Mouse (Mus musculus) activated CD4-positive, CD25-positive, alpha-beta regulatory T cell, adult 4 months (primary cell): Measurements from ENCODE around the gene Dab2ip. TPM values are rescaled to one million over a fixed set of nuclear protein-coding genes. Genes with fewer than 3 reads are reported as not detected.

ENCODE experiments used
- ATAC-seq: one replicate; pipeline ENCODE4 v1.8.0; 2017
- polyA plus RNA-seq, 2 experiments: library from polyadenylated mRNA; unstranded; fragments of 100-300 nt; shearing (Covaris generic); gene quantifications; one replicate each; pipeline ENCODE4 v1.2.1; 2017

Dab2ip gene
- polyA plus RNA-seq, 2 experiments from 2014 or later = 0.26 to 0.68 TPM

DNA sequence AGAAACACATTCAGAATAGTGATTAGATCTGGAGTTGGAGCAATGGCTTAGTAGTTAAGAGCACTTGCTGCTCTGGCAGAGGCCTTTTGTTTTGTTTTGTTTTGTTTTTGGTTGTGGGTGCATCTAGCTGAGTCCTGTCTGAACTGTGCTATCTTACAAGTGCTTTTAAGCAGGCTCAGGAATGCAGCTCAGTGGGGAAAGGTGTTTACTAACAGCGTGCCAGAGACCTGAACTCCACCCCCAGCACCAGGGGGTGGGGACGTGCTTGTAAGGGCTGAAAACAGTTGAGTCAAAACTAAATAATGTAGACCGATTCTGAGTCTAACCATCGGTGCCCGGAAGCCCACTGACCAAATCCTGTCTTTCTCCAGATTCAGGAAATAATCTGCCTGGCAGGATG lies 37.7 kb downstream of the Dab2ip start:
- no peak for ATAC-seq

DNA sequence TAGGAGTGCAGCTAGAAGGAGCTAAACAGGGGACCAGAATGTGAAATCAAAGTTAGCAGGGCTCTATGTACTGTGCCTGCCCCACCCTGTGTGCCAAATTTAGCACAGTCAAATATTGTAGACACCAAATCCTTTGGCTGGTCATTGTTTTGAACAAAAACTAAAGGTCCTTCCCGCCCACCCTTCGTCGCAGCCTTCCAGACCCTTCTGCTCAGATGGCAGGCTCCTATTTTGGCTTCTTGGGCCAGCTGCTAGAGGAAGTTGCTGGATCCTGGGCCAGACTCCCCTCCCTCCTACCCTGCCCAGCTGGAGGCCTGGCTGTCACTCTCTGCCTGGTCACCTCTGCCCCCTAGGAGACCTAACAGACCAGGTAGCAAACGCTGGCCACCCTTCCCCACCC lies 38.7 kb downstream of the Dab2ip start:
- ATAC-seq = no peak

DNA sequence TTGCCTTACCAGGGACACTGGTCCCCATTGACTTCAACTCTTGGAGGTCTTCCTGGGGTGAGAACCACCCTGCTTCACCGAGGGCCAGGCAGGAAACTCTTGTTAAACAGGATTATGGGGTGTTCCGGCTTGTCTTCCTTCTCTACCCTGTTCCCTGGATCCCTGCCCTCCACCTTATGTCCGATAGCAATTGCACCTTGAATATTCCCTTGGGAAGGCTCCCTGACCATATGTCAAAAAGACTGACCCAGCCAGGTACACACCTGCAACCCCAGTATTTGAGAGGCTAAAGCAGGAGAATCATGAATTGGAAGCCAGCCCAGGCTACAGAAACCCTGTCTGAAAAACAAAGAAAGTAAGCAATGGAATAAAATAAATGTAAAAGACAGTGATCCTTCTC lies 40.8 kb downstream of the Dab2ip start:
- ATAC-seq = no peak

DNA sequence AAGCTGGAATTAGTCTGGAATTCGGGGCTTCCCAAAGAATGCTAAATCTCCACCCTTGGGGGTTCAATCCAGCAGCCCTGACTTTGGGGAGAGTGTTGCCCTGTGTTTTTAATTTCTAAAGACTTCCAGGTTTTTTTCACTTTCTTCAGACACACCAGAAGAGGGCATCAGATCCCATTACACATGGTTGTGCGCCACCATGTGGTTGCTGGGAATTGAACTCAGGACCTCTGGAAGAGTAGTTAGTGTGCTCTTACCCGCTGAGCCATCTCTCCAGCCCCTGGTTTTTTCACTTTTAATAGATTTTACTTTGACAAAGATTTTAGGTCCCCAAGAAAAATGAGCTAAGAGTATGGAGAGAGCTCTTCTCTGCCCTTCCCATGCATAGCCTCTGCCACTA lies 43.6 kb downstream of the Dab2ip start:
- ATAC-seq = no peak

DNA sequence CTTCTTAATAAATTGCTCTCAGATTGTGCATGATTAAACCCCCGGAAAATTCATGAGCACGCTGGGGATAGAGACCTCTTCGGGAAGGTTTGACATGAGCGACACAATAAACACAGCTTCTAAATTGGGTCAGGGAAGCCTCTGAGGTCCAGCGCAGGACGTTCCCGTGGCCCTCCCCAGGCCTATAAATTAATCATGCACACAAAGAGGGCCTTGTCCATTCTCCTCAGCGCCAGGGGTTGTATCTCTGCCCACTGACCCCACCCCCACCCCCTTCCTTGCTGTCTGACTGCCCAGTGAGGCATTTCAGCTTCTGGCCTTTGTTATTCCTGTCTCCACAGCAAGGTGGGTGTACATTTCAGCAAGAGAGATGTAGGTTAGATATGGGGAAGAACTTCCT lies 49.4 kb downstream of the Dab2ip start:
- no peak for ATAC-seq

DNA sequence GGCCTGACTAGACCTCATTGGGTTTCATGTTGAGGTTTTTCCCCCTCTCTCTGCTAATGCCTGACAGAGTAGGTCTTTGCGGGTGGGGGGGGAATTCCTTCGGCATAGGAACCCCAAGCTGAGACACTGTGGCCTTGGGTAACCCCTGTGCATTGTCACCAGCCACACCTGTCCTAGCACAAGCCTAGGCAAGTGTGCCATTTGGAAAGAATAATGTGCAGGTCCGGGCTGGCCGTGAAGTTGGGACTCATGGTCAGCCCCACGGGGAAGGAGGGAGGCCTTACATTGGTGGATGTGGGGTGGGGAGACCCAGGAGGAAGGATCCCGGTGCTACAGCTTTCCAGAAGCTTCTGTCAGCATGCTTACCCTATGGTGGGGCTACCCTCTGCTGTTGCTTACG lies 50.8 kb downstream of the Dab2ip start:
- no peak for ATAC-seq

DNA sequence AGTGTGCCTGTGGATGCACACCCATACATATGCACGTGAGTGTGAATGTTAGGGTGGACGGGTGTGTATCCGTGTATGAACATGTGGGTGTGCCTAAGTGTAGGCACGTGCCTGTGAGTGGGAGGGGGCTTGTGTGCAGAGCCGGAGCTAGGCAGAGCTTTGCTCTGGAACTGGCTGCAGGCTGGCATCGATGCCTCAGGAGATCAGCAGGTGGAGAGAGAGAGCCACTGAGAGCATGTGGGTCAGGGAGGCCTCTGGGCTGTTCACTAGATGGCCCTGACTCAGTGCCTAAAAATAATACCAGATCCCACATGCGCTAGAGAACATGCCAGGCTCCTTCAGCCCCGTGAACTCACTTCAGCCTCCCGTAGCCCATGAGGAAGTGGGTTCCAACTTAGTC lies 51.3 kb downstream of the Dab2ip start:
- no peak for ATAC-seq

DNA sequence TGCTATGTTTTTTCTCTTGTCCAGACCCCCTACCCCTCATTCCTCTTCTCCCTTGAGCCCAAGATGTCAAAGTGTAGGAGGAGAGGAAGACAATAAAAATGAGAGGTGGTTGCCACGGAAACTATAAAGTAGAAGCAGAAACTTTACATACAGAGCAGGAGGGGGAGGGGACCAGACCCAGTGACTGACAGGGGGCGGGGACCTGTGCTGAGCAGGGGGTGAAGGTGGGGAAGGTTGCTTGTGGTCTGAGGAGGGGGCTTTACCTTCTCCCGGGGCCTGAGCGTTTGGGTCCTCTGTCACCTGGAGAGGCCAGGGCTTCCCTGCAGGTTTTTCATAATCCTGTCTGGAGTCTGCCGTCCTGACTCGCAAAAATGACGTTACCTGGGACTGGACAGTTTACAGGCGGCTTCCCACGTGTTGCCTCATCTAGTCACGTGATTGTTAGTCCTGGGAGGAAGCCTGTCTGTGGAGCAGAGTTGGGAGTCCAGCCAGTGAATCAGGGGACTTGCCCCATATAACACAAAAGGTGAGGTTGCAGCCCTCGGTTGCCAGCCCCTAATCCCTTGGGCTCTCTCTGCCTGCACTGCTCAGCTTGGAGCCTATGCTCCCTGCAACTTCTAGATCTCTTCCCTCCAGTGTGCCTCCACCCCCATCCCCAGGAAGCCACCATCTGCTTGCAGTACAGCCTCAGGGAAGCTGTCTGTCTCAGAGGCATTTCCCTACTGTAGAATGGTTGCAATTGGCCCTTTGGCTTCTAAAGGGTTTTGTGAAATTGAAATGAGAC lies 52.3 kb downstream of the Dab2ip start:
- ATAC-seq = no peak

DNA sequence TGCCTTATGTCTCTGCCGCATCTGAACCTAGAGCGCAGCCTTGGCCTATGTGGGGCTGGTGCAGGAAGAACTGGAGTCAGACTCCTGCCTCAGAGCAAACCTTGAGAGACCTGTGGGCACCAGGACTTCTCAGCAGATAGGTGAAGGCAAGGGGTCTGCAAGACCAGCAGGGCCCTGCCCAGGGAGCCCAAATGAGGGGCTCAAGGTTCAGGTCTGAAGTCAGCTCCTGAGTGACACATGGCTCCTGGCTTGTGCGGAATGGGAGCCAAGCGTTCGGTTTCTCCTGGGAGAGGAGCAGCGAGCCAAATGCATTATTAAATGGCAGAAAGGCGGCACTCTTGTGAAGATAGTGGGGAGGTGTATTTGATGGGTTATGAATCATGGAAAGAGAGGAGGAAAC lies 52.9 kb downstream of the Dab2ip start:
- ATAC-seq = no peak

DNA sequence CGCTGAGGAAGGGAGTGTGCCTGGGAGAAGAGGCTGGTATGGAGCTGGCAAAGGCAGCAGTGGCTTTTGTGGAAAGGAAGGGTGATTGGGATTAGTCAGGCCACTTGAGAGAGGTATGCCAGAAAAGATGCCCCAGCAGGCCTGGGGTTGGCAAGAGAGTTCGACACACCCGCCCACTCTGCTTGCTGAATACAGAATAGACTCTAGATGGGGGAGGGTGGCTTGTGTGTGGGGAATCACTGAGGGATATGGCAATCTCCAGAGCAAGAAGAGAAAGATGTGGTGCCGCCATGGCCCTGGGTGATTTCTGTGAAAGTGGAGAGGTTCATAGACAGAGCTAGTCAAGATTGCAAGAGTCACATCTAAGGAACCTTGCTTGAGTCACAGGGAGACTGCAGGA lies 53.6 kb downstream of the Dab2ip start:
- ATAC-seq = no peak

DNA sequence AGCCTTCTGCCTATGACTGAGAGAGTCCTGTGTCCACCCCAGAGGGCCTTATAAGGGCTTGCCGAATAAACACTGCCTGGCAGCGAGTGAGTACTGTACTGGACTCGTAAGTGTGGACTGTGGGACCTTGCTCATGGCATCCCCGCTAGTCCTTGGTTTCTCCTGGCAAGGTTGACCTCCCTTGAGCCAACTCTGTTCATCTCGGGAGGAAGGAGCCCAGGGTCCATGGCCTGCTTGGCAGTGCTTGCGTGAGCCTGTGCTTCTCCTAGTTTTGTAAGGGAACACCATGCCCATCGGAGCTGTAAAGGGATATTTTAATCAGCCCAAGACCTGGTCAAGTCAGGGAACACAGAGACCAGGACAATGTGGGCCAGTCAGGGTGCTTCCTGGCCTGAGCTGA lies 54.2 kb downstream of the Dab2ip start:
- no peak for ATAC-seq

DNA sequence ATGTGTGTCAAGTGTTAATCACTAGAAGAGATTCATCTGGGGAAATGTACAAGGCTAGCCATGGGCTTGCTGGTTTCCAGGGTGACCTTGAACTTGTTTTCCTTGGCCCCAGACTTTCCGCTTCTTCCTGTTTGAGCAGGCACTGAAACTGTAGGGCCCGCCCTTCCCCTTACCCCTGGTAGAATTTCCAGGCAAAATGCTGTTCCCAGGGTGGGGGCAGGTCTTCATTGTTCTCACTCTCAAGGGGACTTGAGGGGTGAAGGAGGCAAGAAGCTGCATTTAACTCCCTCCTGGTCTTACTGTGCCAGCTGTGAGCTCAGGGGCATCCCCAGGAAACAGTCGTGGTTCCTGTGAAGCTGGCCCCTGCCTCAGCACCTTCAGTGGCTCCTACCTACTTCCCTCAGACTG lies 55.9 kb downstream of the Dab2ip start:
- ATAC-seq = no peak

DNA sequence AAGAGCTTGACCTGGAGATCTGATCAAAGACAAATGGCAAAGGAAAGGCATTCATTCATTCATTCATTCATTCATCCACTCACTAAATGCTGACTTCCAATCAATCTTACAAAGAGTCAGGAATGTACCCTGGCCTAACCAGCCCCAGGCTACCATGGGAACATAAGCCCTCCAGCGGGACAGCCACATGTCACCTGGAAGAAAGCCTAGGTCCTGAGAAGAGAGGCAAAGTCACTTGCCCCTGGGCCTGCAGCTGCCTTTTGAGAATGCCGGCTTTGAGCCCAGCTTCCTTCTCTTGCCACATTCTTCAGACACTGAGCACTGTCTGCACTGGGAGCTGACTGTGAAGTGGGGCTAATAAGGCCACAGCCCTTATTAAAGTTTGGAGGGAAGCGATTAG lies 56.3 kb downstream of the Dab2ip start:
- ATAC-seq = no peak

DNA sequence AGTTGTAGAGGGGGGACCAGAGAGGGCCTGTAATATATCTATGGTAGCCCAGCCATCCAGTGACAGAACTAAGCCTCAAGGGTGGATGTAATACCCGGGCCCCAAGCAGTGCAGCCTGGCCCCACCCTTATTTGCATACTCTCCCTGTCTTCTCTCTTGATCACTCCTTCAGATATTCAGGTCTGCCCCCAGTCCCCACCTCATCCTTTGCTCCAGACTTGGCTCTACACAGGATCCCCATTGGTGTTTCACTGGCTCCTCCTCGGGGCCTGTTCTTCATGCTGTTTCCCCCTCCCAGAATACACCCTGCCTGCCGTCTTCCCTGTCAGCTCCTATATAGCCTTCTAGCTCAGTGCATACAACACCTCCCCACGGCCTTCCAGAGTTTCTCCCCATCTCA lies 57.3 kb downstream of the Dab2ip start:
- no peak for ATAC-seq

DNA sequence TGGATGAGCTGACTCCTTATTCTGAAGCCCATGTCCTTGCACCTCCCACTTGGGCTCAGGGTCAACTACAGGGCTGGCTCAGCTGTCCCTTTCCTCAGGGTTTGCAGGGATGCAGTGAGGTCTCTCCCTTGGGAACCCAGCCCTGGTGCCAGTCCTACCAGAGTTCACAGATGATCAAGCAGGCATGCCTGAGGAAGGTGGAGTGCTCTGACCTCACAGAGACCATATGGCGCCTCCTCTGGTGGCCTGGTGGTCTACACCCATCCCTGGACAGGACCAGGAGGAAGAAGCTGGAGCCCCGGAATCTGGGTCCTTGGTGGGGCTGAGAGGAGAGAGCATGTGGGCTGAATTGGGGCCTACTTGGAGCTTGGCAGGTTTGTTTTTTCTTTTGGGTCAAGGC lies 57.9 kb downstream of the Dab2ip start:
- no peak for ATAC-seq

DNA sequence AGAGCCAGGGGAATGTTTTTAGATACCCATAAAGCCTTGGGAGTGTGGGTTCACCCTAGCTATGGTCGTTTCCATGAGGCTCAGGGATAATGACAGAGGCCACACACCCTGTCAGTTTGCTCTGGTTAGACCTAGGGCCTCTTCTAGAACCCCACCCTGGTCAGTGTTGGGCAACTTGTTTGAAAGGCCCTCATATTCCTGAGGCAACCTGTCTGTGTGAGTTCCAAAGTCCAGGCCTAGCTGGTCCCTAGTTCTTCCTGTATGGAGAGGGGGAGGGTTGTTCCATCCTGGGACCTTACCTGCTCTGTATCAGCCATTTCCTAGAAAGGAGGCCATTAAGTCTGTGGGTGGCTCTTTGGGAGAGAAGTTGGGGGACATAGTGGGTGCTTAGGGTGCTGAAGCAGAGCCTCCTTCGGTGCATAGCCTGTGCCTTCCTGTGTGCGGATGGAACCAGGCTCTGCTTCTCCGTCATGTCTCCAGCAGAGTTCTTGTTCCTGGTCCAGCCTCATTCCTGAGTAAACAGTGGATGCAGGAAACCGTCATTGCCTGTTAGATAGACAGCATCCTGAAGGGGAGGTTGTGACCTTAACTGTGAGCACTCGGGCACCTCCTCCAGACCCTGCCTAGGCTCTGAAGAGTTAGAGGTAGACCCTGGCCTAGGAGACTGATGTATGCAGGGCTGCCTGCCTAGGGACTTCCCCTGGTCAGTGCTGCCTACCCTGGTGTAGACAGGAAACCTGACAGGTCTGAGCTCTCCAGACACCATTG lies 59.0 kb downstream of the Dab2ip start:
- ATAC-seq = no peak

DNA sequence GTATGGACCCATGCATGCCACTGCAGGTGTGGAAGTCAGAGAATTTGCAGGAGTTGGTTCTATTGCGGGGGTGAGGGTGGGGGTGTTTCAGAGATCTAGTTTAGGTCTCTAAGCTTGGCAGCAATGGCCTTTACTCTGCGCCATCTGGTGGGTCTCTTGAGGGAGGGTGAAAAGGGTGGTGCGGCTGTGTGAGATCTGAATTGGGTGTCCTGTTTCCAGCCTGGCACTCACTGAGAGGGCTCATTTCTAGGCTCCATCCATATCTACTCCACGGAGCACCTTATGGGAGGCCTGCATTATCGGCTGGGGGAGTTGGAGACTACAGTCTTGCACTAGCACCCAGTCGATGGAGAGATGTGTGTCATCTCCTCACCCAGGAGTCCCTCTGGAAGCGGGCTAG lies 60.9 kb downstream of the Dab2ip start:
- ATAC-seq = no peak

DNA sequence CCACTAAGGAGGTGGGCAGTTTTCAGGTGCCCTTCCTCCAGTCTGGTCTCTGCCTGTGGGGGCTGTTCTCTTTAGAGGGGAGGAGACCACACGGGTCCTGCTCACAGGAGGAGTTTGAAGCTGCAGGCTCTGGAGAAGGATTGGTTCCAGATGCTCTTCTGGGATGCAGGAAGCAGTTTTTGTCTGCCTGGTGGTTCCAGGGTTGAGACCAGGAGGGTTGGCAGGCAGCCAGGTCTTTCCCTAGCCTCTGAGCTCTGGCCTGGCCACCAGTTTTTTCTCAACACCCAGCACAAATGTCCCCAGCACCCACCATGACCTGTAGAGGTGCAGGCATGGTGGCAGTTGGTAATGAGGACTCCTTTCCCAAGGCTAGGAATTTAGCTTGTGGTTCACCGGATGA lies 61.5 kb downstream of the Dab2ip start:
- no peak for ATAC-seq

DNA sequence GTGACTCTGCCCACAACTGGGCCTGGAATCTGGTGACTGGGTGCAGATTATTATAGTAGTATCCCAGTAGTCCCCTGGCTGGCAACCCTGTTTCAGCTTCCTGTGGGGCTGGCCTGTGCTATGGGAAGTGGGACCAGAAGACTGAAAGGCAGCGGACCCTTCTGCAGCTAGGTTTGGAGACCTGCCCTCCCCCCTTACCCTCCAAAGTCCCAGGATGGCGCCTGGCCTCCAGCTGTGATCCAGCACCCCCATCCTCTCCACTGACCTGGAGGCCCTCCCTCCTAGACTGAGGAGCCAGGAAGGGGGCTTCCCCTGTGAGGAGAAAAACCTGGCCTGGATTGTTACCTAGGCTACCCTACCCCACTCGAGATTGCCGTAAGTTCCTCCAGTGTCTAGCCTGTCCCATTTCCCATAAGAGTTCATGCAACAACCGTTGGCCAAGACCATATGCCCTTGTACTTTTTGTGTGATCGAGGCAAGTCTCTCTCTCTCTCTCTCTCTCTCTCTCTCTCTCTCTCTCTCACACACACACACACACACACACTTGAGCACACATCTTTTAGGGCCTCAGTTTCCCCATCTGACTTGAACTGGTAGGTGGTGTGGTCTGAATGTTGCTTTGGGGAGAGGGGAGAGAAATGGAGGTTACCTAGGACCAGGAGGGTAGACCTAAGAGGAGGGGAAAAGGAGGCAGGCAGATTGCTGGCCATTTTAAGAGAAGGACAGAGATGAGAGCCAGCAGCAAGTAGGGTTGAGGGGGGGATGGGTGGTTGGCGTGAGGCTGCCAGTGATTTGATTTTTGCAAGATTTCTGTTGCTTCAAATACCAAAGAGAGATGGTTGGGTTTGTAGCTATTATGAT lies 62.5 kb downstream of the Dab2ip start:
- ATAC-seq = no peak

DNA sequence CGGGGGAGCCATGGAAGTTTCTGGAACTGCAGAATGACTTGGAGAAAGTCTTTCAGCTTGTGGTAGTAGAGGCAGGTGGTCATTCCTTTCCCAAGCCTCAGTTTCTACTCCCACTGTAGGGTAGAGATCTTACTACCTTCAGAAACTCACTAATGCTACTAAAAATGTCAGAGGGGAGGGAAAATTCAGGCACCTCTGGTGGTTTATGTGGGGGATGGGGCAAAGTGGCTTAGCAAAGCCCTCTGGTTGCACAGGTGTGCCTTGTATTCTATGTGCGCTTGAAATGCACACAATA lies 63.1 kb downstream of the Dab2ip start:
- no peak for ATAC-seq

DNA sequence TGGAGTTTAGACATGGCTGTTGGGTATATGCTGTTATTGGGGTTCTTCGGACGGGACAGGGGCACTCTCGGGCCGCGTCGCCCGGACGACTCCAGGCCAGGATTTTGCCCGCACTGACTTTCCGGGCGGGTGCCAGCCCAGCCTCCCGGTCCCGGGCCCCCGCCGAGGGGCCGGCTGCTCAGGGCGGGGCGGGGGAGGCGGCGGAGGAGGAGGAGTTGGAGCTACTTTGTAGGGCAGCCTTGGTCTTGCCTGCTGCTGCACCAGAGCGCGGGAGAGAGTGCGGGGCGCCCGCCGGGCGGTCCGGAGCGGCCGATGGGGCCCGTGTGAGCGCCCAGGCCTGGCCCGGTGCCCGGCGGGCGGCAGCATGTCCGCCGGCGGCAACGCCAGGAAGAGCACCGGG lies 63.7 kb downstream of the Dab2ip start:
- ATAC-seq = no peak

DNA sequence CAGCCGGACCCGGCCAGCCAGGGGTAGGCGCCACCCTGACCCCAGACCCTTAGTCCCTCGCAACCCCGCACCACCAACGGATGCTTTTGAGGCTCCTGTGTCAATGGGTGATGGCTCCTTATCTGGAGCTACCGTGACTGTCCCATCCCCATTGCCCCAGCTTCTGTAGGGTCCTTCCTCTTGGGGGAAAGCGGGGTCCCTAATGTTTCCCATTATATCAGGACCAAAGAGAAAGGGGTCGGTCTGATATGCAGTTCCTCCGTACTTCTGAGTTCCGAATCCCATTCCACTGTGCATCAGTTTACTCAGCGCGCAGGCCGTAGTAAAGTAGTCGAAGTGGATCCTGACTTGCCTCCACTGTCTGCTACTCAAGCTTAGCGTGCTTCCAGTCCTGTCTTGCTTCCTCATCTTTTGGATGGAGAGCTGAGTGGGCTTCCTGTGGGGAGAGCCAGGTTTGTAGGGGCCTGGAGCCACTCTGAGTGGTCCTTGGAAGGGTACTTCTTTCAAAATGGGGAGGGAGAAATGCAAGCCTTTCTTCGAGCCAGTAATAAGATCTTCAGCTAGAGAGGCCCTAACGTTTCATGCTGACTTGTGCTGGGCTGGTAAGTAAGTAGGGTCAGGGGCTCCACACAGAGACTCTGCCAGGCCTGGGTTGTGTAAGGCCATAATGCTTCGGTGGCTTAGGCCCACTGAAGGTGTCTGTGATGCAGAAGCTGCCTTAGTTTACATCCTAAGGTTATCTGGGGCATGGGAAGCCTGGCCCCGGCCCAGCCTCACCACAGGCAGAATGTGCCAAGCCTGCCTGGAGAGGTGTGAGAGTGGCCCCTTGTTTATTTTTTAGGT lies 64.4 kb downstream of the Dab2ip start:
- ATAC-seq = no peak

DNA sequence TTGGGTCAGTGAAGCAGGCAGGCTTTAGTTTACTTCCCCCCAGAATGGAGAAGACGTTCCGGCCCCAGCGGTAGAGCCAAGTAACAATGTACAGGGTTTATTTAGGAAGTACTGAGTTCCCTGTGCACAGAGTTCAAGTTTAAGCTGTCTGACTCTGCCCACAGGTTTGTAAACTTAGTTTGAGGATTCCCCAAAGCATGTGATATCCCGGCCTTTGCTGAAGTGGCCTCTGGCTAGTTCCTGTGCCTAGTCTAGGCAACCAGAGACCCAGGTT lies 65.0 kb downstream of the Dab2ip start:
- no peak for ATAC-seq
